Mouse (Mus musculus): ENCODE measurements at regions not wholly inside any gene's neighbourhood (a gene's known extent, or its start where the extent isn't known, plus 50 kb on each side); places are given as distances from the start of the nearest gene placed in this dataset.

DNA sequence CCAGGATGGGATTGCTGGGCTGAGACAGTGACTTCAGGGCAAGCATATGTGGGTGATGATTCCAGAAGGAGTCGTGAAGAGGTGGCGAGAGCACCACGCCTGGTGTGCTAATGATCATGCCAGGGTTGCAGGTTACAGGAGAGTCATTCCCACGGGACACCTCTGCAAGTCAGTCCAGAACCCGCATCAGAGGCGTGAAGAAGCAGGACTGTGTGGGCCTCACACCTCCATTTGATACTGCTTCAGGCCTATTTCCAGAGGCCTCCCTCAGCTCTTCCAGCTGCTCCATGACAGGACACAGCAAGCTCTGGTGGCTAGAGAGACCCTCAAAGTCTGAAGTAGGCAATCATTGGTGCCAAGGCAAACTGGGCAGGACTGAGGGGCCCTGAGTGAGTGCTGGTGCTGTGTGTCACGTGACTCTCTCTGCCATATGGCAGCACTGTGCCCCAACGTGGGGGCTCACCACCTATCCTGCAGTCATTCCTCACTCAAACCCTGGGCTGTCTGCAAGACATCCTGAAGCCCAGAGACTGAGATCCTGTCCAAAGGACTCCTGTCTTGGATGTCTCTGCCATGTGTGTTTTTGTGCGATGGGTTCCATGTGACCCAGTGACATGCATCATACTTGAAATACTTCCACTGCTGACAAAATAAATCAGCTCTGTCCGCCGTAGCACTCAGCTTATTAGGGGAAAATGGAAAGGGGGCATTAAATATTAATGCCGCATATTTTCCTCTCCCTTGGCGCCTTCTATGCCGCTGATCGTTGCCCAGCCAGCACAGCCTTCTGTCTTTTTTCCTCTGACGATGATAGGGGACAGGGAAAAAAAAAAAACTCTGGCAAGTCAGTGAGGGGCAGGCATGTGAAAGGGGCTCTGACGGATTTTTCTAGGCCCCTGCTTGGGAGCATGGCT, 247.6 kb upstream of the Habp2 start:
- DNase-seq (ENCODE audit: low read depth): no peak

DNA sequence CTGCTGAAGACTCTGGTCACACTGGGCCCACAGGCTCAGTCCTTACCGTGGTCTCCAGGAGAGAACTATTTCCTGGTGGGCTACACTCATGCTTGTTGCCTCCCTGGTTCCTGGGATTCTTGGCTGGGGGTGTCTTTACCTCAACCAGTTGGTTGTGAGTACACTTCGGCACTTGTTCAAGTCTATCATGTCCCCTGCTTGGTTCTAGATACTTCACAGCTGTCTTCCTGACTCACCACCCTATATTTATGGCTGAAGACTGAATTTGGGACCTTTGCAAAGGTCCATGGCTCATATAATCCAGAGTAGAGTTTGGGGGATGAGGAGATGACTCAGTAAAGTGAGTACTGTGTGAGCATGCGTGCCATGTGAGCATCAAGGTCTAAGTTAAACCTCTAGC, 245.0 kb upstream of the Habp2 start:
- DNase-seq (ENCODE audit: low read depth): no peak

DNA sequence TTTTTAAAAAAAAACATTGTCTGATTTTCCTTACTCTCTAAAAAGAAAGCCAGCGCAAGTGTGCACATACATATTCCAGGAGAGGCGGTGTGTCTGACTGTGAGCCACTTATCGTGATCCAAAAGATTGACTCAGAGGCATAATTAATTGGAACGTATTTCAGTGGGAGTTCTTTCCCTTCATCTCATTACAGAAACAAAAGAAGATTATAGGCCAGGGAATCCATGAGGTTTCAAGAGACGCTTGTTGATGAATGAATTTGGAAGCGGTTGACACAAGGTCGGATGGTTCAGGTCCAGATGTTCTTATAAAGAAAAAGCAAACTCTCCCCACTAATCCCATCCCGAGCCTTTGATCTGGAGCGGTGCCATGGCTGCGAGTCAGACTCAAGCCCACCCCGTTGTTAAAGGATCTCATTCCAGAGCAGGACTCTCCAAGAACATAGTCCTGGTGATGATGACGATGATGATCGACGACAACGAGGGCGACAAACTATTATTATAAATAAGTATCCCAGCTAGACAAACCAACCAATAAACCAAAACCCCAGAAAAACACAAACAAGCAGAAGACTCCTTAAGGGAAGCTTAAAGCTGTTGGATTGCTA, 240.1 kb upstream of the Habp2 start:
- DNase-seq (ENCODE audit: low read depth): no peak

DNA sequence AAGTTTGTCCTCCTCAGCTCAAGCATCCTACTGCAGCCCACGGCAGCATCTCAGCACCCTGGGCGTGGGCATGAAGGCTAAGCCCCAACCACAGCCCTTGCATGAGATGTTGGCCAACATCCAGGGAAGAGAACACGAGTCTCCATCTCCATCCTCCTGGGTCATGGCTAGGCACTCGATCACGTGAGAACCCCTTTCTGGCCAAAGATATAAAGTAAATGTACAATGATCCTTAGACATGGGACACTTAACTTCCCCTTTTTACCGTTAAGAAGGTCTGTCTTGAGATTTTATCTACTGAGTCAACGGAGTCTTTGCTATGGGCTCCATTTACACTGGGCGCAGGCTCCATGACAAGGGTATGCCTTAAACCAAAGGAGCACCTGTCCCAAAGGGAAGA, 232.8 kb upstream of the Habp2 start:
- no peak for DNase-seq (ENCODE audit: low read depth)

DNA sequence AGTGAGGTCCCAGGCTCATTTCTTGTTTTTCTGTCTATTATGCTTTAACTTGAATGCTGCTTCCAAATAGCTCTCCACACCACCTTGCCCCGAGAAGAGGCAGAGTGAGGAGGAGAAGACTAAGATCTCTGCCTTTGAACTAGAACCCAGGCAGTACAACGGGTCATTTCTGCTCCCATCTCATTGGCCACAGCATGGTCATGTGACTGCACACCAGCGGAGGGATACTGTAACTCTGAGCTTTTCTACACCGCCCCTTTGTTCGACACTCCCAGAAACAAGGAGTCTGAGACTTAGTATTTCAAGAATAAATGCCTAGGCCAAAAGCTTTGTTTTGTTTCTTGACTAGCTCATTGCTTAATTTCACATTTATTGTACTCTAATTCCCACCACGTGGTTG, 230.5 kb upstream of the Habp2 start:
- no peak for DNase-seq (ENCODE audit: low read depth)

DNA sequence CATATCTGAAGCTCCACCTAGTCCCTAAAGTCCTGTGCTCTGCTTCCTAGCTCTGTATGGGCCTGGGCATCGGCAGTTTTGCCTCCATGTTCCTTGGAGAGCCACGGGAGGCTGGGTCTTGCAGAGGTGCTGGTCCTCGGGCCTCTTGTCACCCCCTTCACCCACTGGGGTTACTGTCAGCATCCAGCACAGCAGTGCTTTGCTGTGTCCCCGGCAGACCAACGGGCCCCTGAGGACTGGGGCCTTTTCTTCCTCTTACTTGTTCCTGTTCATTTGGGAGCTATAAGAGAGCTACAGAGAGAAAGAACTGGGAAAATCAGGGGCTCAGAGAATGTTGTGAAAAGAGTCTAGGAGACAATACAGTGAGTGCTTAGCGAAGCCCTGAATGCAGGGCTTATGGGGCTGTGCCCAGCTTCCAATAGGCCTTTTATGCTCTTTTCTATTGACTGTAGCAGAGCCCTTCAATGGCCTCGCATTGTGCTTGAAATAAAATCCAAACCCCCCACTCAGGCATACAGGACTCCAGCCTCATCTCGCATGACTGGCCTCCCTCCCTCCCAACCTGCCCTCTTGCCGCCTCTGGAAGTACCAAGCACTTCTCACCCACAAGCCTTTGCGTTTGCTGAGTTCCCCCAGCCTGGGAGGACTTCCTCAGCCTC, 224.9 kb upstream of the Habp2 start:
- DNase-seq (ENCODE audit: low read depth): no peak

DNA sequence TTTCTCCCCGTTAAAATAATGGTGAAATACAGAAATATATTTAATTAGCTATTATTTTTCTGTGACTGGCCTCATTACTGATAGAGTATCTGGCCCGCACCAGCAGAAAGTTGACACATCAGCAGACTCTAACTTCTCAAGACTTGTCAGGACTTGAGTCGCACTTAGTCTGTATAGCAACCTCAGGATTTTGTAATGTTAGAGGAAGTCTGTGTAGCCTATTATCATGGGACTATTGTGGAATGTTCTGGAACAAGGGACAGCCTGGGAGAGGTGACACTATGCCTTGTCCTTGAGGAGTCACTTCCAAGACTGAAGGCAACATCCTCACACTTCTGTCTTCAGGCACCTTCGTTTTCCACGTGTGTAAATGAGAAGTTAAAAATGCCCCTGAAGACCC, 223.8 kb upstream of the Habp2 start:
- DNase-seq (ENCODE audit: low read depth): no peak

DNA sequence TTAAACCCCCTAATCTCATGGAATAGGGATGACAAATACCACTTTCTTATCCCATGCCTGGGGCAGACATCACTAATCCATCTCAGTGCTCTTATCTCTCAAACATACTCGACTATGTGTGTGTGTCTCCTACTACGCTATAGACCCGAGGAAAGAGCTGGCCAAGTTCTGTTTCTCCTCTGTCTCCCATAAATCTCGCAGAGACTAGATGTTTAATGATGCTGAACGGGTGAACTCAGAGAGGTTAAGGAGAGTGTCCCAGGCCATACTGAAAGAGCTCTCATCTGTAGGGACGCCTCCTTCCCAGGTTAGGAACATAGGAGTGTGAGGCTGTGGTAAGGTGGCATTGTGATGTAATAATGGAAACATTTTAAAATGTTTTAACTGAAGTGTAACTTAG, 221.2 kb upstream of the Habp2 start:
- DNase-seq (ENCODE audit: low read depth): no peak

DNA sequence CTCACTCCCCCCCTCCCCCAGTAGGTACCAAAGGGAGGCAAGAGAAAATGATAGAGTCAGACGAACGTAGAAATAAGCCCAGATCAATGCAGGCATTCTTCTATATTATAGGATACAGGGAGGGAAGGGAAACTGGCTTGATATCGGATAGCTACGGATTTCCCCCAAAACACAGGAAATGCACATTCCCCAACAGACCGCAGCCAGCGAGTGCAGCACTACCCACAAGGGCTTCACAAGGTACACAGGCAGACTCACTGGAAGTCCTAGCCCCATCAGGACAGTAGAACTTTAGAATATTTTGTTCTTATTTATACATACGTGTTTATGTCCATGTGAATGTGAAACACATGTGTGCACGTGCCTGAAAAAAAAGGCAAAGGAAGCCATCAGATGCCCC, 218.8 kb upstream of the Habp2 start:
- no peak for DNase-seq (ENCODE audit: low read depth)

DNA sequence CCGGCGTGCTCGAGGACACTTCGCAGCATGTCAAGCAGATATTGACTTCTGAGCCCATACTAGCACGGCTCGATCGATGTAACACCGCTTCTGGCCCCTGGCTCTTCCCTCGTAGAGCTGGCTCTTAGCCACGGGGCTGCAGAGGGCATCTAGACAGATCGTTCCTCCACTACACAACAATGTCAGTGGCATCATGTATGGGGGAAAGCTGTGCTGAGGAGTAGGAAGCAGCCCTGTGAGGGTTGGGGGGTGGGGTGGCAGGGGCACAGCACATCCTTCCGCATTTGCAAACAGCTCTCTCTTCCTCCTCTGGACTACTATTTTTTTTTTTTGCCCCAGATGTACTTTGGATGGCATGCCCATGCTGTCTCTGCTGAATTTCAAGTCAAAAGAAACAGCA, 218.1 kb upstream of the Habp2 start:
- DNase-seq (ENCODE audit: low read depth): peak; percentile 14

DNA sequence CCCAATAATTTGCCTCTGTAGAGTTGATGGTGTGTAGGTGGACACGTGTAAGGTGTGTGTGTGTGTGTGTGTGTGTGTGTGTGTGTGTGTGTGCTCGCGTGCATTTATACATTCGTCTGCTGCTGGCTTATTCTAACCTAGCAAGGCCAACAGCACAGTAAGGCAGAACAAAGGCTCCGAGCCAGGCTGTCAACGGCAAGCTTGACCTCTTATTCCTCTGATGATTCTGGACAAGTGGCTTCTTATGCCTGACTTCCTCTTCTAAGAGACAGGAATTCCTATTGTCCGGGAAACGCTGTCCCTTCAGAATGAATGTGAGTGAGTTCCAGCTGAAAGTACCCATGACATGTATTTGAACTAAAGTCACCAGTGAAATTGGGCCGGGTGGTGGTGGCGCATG, 217.7 kb upstream of the Habp2 start:
- no peak for DNase-seq (ENCODE audit: low read depth)

DNA sequence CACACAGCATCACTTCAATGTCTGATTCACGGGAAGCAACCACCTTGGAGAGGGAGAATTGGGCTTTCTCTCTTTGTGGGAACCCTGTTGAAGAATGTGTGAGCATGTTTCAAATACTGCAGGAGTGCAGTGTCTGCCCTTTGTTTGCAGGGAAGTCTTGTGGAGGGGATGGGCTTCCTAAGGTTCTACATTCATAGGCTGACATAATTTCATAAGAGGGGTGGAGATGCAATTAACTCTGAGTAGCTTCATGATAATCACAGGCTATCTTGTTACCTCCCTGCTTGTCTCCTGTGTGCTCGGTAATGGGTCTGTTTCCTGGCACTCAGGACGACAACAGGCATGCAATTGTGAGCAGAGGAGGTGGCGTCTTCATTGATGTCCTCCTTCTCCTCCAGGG, 215.6 kb upstream of the Habp2 start:
- DNase-seq (ENCODE audit: low read depth): no peak

DNA sequence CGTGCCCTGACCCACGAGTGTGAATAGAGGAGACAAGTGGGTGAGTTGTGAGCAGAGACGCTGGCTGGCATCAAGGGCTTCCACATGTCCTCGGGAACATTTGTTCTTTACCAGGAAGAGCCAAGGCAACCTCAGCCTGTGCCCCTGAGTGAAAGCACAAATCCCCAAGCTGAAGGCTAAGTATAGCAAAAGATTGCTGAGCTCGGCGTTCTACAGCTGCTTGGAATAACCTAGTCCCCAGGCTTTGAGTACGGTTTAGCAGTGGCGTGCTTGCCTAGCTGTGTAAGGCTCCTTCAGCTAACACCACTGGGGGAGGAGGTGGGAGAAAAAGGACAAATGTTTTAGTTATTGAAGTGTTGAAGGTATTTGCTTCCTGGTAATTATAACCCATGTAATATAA, 210.8 kb upstream of the Habp2 start:
- no peak for DNase-seq (ENCODE audit: low read depth)

DNA sequence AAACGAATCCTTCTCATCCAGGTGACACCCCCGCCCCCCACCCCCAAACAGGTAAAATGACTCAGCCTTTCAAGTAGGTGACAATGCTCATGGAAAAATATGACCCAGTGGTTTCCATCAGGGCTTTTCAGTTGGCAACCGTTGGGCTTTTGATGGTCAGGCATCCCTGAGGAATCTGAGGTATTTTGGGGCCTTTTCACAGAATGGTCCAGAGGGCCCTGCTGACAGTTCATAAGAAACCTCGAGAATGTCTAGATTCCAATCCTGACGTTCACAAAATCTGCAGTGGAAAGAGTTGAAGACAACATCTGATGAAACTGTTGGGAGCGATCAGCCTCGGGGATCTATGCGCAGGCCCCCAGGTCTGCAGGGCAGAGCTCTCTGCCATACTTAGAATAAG, 209.4 kb upstream of the Habp2 start:
- no peak for DNase-seq (ENCODE audit: low read depth)

DNA sequence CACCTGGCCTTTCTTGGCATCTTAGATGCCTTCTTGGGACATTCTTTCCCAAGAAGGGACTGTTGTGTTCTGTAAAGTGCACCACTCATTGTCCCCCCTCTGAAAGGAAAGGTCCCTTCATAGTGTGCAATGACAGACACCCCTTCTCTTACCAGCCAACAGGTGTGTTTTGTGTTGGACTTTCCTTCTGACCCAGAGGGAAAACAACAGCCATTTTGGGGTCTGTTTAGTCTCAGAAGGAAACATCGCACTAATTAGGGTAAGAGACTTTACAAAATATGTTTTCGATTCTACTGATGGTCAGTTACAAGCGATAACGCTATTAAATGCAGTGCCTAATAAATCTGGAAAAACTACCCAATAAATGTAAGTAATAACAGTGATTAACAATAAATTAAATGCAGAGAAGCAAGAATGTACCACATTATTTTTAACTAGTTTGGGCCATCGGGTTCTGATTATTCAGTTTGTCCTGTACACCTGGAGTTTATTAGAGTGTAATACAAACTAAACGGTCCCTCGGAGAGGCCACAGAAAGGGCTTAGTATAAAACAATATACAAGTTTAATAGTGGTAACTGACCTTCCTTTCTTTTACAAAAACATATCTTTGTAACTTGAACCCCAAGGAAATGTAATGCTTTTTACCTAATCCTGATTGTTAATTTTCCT, 200.4 kb upstream of the Habp2 start:
- no peak for DNase-seq (ENCODE audit: low read depth)

DNA sequence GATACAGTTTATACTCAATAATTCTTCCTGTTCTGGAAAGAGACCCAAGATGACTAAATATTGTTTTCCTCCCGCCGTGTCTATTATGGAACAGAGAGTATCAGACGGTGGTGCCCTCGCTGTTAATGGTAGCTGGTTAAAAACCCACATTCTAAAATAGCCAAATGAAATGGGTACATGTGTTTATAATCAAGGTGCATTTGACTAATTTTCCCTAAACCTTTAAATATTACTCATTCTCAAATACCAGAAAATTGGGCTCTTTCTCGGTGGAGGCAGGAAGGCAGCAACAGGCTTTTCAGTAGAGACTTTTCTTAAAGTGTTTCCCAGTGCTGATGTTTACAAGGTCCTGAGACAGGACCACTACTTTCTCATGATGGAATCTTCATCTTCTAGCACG, 199.8 kb upstream of the Habp2 start:
- DNase-seq (ENCODE audit: low read depth): no peak

DNA sequence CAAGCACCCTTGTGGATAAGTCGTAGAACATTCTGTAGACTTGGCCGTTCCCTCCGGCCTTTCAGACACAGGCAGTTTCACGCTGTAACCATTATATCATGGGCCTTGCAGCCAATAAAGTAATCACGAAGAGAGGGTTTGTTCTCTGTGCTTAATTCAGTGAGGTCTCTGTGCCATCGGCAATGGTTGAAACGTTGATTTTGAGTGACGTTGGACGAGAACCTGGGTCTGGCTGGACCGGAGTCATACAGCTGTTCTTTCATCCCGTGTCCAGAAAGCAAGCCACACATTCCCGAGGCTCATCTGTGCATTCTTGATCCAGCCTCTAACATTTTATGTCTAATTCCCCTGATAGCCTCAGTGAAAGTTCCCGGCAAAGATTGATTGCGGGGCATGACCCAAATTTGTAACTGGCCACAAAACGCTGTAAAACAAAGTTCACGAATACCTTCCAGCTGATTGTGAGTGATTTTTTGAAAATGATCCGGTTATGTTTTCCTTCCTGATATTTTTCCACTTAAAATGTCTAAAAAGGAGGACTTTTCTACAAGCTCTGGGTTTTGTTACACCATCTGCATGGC, 197.1 kb upstream of the Habp2 start:
- no peak for DNase-seq (ENCODE audit: low read depth)

DNA sequence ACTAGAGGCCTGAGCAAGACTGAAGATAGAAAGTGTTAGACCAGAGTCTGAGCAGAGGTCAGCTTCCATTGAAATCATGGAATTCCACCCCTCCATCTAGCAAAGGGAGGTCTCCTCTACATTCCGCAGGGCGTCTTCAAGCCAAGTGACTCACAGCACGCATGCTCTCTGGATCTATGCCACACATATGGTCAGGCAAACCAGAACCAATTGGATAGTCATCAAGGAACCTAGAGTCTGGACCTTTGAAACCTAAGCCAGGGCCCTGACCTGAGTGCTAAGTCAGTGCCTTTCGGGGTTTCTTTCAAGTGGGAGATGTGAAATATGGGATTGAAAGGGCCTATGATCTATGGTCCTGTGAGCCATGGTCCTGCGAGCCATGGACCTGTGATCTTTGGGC, 195.4 kb upstream of the Habp2 start:
- no peak for DNase-seq (ENCODE audit: low read depth)

DNA sequence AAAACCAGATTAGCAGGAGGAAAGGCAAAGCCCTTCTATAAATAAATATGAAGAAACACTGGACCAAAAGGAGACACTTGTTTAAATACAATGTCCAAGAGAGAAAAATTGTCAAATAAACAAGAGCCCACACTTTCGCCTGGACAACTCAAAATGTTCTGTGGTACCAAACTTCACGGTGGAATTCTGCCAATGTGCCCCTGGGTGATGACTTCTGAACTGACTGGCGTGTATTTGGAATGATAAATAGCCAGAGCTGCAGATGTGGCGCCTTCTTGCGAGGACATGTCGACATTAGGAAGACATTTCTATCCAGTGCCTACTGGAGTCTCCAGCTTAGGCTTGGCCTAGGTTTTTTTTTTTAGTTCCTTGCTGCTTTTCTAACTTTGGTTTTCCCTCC, 191.1 kb upstream of the Habp2 start:
- no peak for DNase-seq (ENCODE audit: low read depth)

DNA sequence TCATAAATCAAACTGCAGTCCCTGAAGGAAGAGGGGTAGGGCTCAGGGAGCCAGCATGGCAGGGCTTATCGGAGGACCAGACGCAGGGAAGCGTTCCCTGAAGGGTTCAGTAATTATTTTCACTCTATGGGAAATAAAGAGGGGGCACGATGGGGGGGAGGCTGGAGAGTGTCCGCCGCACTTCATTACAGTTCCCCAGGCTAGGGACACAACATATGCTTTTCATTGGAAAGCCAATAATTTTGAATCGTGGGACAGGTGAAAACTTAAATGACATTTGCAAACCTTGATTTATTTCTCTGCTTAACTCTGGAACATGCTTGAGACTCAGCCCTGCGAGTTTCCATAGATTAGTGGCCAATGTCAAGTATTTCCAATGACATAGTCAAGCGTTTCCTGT, 187.2 kb upstream of the Habp2 start:
- no peak for DNase-seq (ENCODE audit: low read depth)

DNA sequence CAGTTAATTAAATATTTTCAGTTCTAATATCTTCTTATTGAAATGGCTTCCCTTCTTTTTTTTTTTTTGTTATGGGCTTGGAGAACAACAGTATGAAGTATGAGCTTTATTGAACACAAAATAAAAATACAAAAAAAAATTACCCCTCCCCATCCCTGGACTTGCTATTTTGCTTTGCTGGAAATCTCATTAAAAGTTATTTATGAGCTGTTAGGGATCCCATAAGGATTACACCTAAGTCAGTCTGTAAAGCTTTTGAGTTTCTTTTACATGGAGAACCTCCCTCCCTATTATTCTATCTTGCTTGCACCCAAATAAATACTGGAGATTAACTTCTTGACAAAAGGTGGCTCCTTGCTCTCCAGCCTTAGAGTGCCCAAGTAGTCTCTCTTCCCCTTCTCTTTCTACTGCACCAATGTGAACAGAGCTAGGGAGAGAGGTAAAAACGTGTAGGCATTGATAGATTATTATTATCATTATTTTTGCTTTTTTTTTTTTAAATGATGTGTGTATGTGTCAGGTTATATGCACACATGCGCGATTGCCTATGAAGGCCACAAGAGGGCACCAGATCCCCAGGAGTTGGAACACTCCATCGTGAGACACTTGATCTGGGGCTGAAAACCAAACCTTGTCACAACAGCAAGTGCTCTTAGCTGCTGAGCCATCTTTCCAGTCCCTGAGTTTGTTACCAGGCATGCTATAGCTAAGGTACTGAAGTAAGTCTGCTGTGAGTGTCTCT, 186.6 kb upstream of the Habp2 start:
- DNase-seq (ENCODE audit: low read depth): no peak
